Mouse (Mus musculus) heart, embryonic 12.5 days (tissue): ENCODE measurements around the gene Isoc2b. TPM values are rescaled to one million over a fixed set of nuclear protein-coding genes. Genes with fewer than 3 reads are reported as not detected.

Experiments used
- ATAC-seq: fragments of 200-750 bp; cut with Nextera tagmentation; 2 replicates; pipeline ENCODE4 v1.8.0; 2017; ENCODE audit warnings: moderate TSS enrichment, moderate library complexity; ENCODE audit not compliant: insufficient number of reproducible peaks, low FRiP score
- H3K27ac ChIP-seq: fragments of 300-500 bp; sonication (generic); 2 replicates; pipeline ENCODE4 v1.5.1; 2016; ENCODE audit warnings: mild to moderate bottlenecking, moderate library complexity; ENCODE audit not compliant: poor library complexity, severe bottlenecking
- H3K27me3 ChIP-seq: fragments of 300-500 bp; sonication (generic); replicated peaks from 2 replicates; pipeline ENCODE4 v1.6.1; 2016; ENCODE audit warnings: mild to moderate bottlenecking, moderate library complexity
- H3K36me3 ChIP-seq: fragments of 300-500 bp; sonication (generic); 2 replicates; pipeline ENCODE4 v1.6.1; 2016; ENCODE audit warnings: mild to moderate bottlenecking, moderate library complexity
- H3K4me1 ChIP-seq: fragments of 300-500 bp; sonication (generic); replicated peaks from 2 replicates; pipeline ENCODE4 v1.6.1; 2016; ENCODE audit warnings: mild to moderate bottlenecking
- H3K4me2 ChIP-seq: fragments of 300-500 bp; sonication (generic); 2 replicates; pipeline ENCODE4 v1.6.1; 2016; ENCODE audit warnings: mild to moderate bottlenecking, moderate library complexity
- H3K4me3 ChIP-seq: fragments of 300-500 bp; sonication (generic); 2 replicates; pipeline ENCODE4 v1.5.1; 2016; ENCODE audit warnings: mild to moderate bottlenecking
- H3K9ac ChIP-seq: fragments of 300-500 bp; sonication (generic); 2 replicates; pipeline ENCODE4 v1.6.1; 2016; ENCODE audit warnings: mild to moderate bottlenecking, moderate library complexity
- H3K9me3 ChIP-seq: fragments of 300-500 bp; sonication (generic); replicated peaks from 2 replicates; pipeline ENCODE4 v1.6.1; 2016; ENCODE audit warnings: mild to moderate bottlenecking, moderate library complexity
- WGBS: fragments of 180-500 bp; shearing (Covaris S2); methylation state at CpG from one replicate; pipeline ENCODE4 v1.1.7; 2016; 5-methylcytosine and 5-hydroxymethylcytosine counted together
- polyA plus RNA-seq: library from polyadenylated mRNA; unstranded; fragments of >200 nt; fragmentation: Nextera tagmentation; extraction: Ambion mirVana; gene quantifications from 2 replicates; pipeline ENCODE4 v1.2.1, GENCODE M21; 2016

The Isoc2b gene
- 3.9 and 4.4 TPM in 2 replicates for polyA plus RNA-seq

- 0 out of 2 replicates have a peak, but pooled peaks cover 12% of the 10 kb centered on the region for H3K4me1 ChIP-seq
- H3K4me2 ChIP-seq = no peak within 1 kb of the TSS
- no peaks in the 10 kb centered on the region for H3K9me3 ChIP-seq
- WGBS = 52% methylated on average over 6 of the region's 6 CpGs
- H3K4me3 ChIP-seq = no peak within 1 kb of the TSS
- H3K36me3 ChIP-seq = no peaks in the 10 kb centered on the region
- no peaks in the 10 kb centered on the region for H3K27me3 ChIP-seq
- no peak within 1 kb of the TSS for H3K27ac ChIP-seq
- ATAC-seq = no peak
- H3K9ac ChIP-seq = no peak within 1 kb of the TSS
Measured at GRCm38 (mm10) chr7:4870133-4870532, at the start of gene Isoc2b. Isoc2b (minus strand) TSS chr7:4870258.

- Histone ChIP-seq H3K27me3 (no peaks in the 10 kb centered on the region), H3K27ac (no peak overlapping the region), H3K4me3 (no peak overlapping the region), H3K36me3 (peaks cover 37% of the 10 kb centered on the region), H3K9ac (no peak overlapping the region), H3K9me3 (no peaks in the 10 kb centered on the region), H3K4me2 (no peak overlapping the region), H3K4me1 (peaks cover 51% of the 10 kb centered on the region)
- ATAC-seq = no peak
- 87% methylated on average over 20 of the region's 21 CpGs for WGBS
Measured at GRCm38 (mm10) chr7:4919096-4919495, 49.0 kb upstream of the Isoc2b start.

- H3K4me1 ChIP-seq = peaks cover 48% of the 10 kb centered on the region
- no peak for ATAC-seq
- H3K4me3 ChIP-seq = no peak overlapping the region
- peaks cover 37% of the 10 kb centered on the region for H3K36me3 ChIP-seq
- no peaks in the 10 kb centered on the region for H3K27me3 ChIP-seq
- H3K9me3 ChIP-seq = no peaks in the 10 kb centered on the region
- H3K4me2 ChIP-seq = no peak overlapping the region
- H3K27ac ChIP-seq = no peak overlapping the region
- H3K9ac ChIP-seq = no peak overlapping the region
- WGBS = 89% methylated on average over 15 of the region's 15 CpGs
Measured at GRCm38 (mm10) chr7:4918681-4919080, 48.6 kb upstream of the Isoc2b start.

GRCm38 (mm10) chr7:4917494-4917893, 47.4 kb upstream of the Isoc2b start:
- Histone ChIP-seq H3K27me3 (no peaks in the 10 kb centered on the region), H3K9me3 (no peaks in the 10 kb centered on the region), H3K36me3 (peaks cover 37% of the 10 kb centered on the region), H3K9ac (0 out of 2 replicates have a peak overlapping the region, but pooled peaks have one; percentile 17), H3K4me2 (no peak overlapping the region), H3K4me3 (no peak overlapping the region), H3K27ac (no peak overlapping the region), H3K4me1 (peaks cover 36% of the 10 kb centered on the region)
- WGBS = 94% methylated on average over 2 of the region's 2 CpGs
- no peak for ATAC-seq

GRCm38 (mm10) chr7:4915669-4916416, 45.8 kb upstream of the Isoc2b start:
- peaks cover 20% of the 10 kb centered on the region for H3K4me1 ChIP-seq
- peak overlapping the region; percentile 91 for H3K4me2 ChIP-seq
- ATAC-seq = 0 out of 2 replicates have a peak, but pooled peaks have one; percentile 26
- H3K27ac ChIP-seq = peak overlapping the region; percentile 88
- no peaks in the 10 kb centered on the region for H3K9me3 ChIP-seq
- H3K9ac ChIP-seq = peak overlapping the region; percentile 81
- no peaks in the 10 kb centered on the region for H3K27me3 ChIP-seq
- H3K4me3 ChIP-seq = peak overlapping the region; percentile 60
- WGBS = 25% methylated on average over 14 of the region's 14 CpGs
- H3K36me3 ChIP-seq = peaks cover 37% of the 10 kb centered on the region

- Histone ChIP-seq H3K36me3 (peaks cover 30% of the 10 kb centered on the region), H3K27ac (peak within 1 kb of the TSS; percentile 88), H3K27me3 (0 out of 2 replicates have a peak, but pooled peaks cover 2% of the 10 kb centered on the region), H3K4me1 (peaks cover 17% of the 10 kb centered on the region), H3K9ac (peak within 1 kb of the TSS; percentile 81), H3K4me3 (peak within 1 kb of the TSS; percentile 60), H3K4me2 (peak within 1 kb of the TSS; percentile 91), H3K9me3 (no peaks in the 10 kb centered on the region)
- ATAC-seq = peak; percentile 92
- WGBS = 1% methylated on average over 56 of the region's 56 CpGs
Measured at GRCm38 (mm10) chr7:4915007-4915665, 45.1 kb upstream of the Isoc2b start, which contains the start of gene Zfp628. Zfp628 (plus strand) TSS chr7:4915217.

- Histone ChIP-seq H3K4me3 (no peak overlapping the region), H3K9ac (no peak overlapping the region), H3K27ac (no peak overlapping the region), H3K27me3 (0 out of 2 replicates have a peak, but pooled peaks cover 6% of the 10 kb centered on the region), H3K4me2 (no peak overlapping the region), H3K9me3 (no peaks in the 10 kb centered on the region), H3K36me3 (peaks cover under 1% of the 10 kb centered on the region), H3K4me1 (peaks cover 17% of the 10 kb centered on the region)
- WGBS = 53% methylated on average over 5 of the region's 5 CpGs
- ATAC-seq = no peak
Measured at GRCm38 (mm10) chr7:4912248-4912647, 42.2 kb upstream of the Isoc2b start.

- Histone ChIP-seq H3K9ac (no peak overlapping the region), H3K27ac (no peak overlapping the region), H3K4me2 (no peak overlapping the region), H3K4me3 (no peak overlapping the region), H3K36me3 (no peaks in the 10 kb centered on the region), H3K4me1 (peaks cover 16% of the 10 kb centered on the region), H3K9me3 (no peaks in the 10 kb centered on the region), H3K27me3 (0 out of 2 replicates have a peak, but pooled peaks cover 6% of the 10 kb centered on the region)
- 29% methylated on average over 9 of the region's 9 CpGs for WGBS
- no peak for ATAC-seq
Measured at GRCm38 (mm10) chr7:4911561-4911960, 41.5 kb upstream of the Isoc2b start.

- Histone ChIP-seq H3K9me3 (no peaks in the 10 kb centered on the region), H3K4me3 (no peak within 1 kb of the TSS), H3K27me3 (0 out of 2 replicates have a peak, but pooled peaks cover 6% of the 10 kb centered on the region), H3K4me1 (peaks cover 8% of the 10 kb centered on the region; the same call in 1 of the 2 replicates), H3K27ac (no peak within 1 kb of the TSS), H3K4me2 (no peak within 1 kb of the TSS), H3K36me3 (no peaks in the 10 kb centered on the region), H3K9ac (no peak within 1 kb of the TSS)
- 43% methylated on average over 10 of the region's 10 CpGs for WGBS
- no peak for ATAC-seq
Measured at GRCm38 (mm10) chr7:4906466-4906950, 36.5 kb upstream of the Isoc2b start, which contains the start of gene Gm36210. Gm36210 (minus strand) TSS chr7:4906516.

- Histone ChIP-seq H3K27ac (no peak overlapping the region), H3K4me2 (no peak overlapping the region), H3K9ac (no peak overlapping the region), H3K36me3 (no peaks in the 10 kb centered on the region), H3K4me1 (peaks cover 17% of the 10 kb centered on the region), H3K4me3 (no peak overlapping the region), H3K9me3 (peaks cover 4% of the 10 kb centered on the region), H3K27me3 (no peaks in the 10 kb centered on the region)
- WGBS = 83% methylated on average over 9 of the region's 9 CpGs
- ATAC-seq = no peak
Measured at GRCm38 (mm10) chr7:4902404-4902803, 32.3 kb upstream of the Isoc2b start.

- Histone ChIP-seq H3K4me3 (no peak overlapping the region), H3K27me3 (no peaks in the 10 kb centered on the region), H3K9me3 (peaks cover 4% of the 10 kb centered on the region), H3K4me2 (peak overlapping the region; percentile 66), H3K27ac (no peak overlapping the region), H3K9ac (no peak overlapping the region), H3K36me3 (no peaks in the 10 kb centered on the region), H3K4me1 (peaks cover 10% of the 10 kb centered on the region)
- ATAC-seq = no peak
- WGBS = 47% methylated on average over 8 of the region's 8 CpGs
Measured at GRCm38 (mm10) chr7:4901171-4901570, 31.1 kb upstream of the Isoc2b start.
